9 mouse cellular contexts compared by ENCODE assay signal in genomic region chr11:116543110-116543509, GRCm38 (mm10). TPM values are rescaled to one million over a fixed set of nuclear protein-coding genes. Genes with fewer than 3 reads are reported as not detected.
DNase-seq lines count a peak whose midpoint lies in the region; ATAC-seq lines count a peak whose summit lies in the region.
"Had no signal": no experiment of that assay in that cellular context is flagged by ENCODE, and none has a peak within 500 bp of the region (broad histone marks: within the 10 kb centered on the region; RNA-seq: fewer than 3 reads in every experiment).

No protein-coding gene starts in this region.

- H3K27me3 ChIP-seq in hindbrain, embryonic 13.5 days, result no peaks in the 10 kb centered on the region
- H3K27me3 ChIP-seq in midbrain, embryonic 14.5 days (ENCODE audit: control insufficient read depth, insufficient read depth, low read length), result no peaks in the 10 kb centered on the region
- H3K27me3 ChIP-seq: neural tube, embryonic 12.5 days had no signal

- WGBS in hindbrain, embryonic 13.5 days, result 90% methylated on average over 4 of the region's 4 CpGs
- 83% methylated on average over 4 of the region's 4 CpGs for WGBS in midbrain, embryonic 14.5 days

- DNase-seq in heart, postnatal 10 days, result peak; percentile 42 to 69
- no peak for DNase-seq in heart, postnatal 25 days (ENCODE audit: low spot score)
- DNase-seq in urinary bladder, postnatal 14 days (ENCODE audit: low spot score), result peak; percentile 62
- no peak for DNase-seq in urinary bladder, adult 18-20 months (ENCODE audit: low spot score in 2 of 2)
- DNase-seq in midbrain, embryonic 14.5 days, result peak; percentile 74
- DNase-seq in gastrocnemius, postnatal 36 days, result no peak

- H3K9ac ChIP-seq in hindbrain, embryonic 13.5 days, result no peak overlapping the region
- H3K9ac ChIP-seq in midbrain, embryonic 14.5 days (replicated peaks; ENCODE audit: low read length), result no peak overlapping the region
- H3K9ac ChIP-seq: neural tube, embryonic 12.5 days had no signal

- H3K4me1 ChIP-seq in hindbrain, embryonic 13.5 days (replicated peaks), result 0 out of 2 replicates have a peak, but pooled peaks cover 9% of the 10 kb centered on the region
- no peaks in the 10 kb centered on the region for H3K4me1 ChIP-seq in midbrain, embryonic 14.5 days (ENCODE audit: control insufficient read depth, insufficient read depth, low read length)
- H3K4me1 ChIP-seq: neural tube, embryonic 12.5 days had no signal

- H3K36me3 ChIP-seq in hindbrain, embryonic 13.5 days, result peaks cover 98% of the 10 kb centered on the region
- H3K36me3 ChIP-seq in midbrain, embryonic 14.5 days (ENCODE audit: control insufficient read depth, insufficient read depth, low read length), result peaks cover 95% of the 10 kb centered on the region

- no peak overlapping the region for H3K27ac ChIP-seq in hindbrain, embryonic 13.5 days
- H3K27ac ChIP-seq in midbrain, embryonic 14.5 days (replicated peaks; ENCODE audit: low read depth, low read length), result no peak overlapping the region
- H3K27ac ChIP-seq: neural tube, embryonic 12.5 days had no signal

- no peak overlapping the region for H3K4me3 ChIP-seq in hindbrain, embryonic 13.5 days
- H3K4me3 ChIP-seq in midbrain, embryonic 14.5 days (replicated peaks; ENCODE audit: low read depth, low read length), result no peak overlapping the region
- H3K4me3 ChIP-seq: neural tube, embryonic 12.5 days had no signal

- 0 out of 2 replicates have a peak, but pooled peaks have one; percentile 23 for ATAC-seq in hindbrain, embryonic 13.5 days (ENCODE audit: low FRiP score)
- no peak; the same call in 1 of the 2 replicates for ATAC-seq in midbrain, embryonic 14.5 days (ENCODE audit: low FRiP score, low TSS enrichment)
- no peak for ATAC-seq in activated CD4-positive, CD25-positive, alpha-beta regulatory T cell, adult 4 months

- H3K9me3 ChIP-seq in hindbrain, embryonic 13.5 days, result no peaks in the 10 kb centered on the region
- no peaks in the 10 kb centered on the region for H3K9me3 ChIP-seq in midbrain, embryonic 14.5 days (ENCODE audit: control insufficient read depth, low read length)
- H3K9me3 ChIP-seq: neural tube, embryonic 12.5 days had no signal

- intact Hi-C loops in heart, postnatal 10 days (cut with DNase I), result no loop called here
- intact Hi-C loops in heart, postnatal 25 days (cut with DNase I), result no loop called here
- intact Hi-C loops in gastrocnemius, postnatal 36 days (cut with DNase I), result no loop called here

- no peak overlapping the region for H3K4me2 ChIP-seq in hindbrain, embryonic 13.5 days
- H3K4me2 ChIP-seq in midbrain, embryonic 14.5 days (ENCODE audit: low read length), result no peak overlapping the region
- H3K4me2 ChIP-seq: neural tube, embryonic 12.5 days had no signal

RNA-seq across cellular contexts. Expression of gene Sphk1, which starts 12.4 kb away (rescaled TPM):
- 1 to 10 TPM; 2.5 to 3.9 TPM for total RNA-seq in heart, postnatal 10 days (2021)
- 1 to 10 TPM; 1.4 to 1.9 TPM for total RNA-seq in heart, postnatal 25 days (2021)
- 3.1 and 3.3 TPM in 2 replicates for polyA plus RNA-seq in hindbrain, embryonic 13.5 days (2015; fragmentation: Nextera tagmentation; extraction: Ambion mirVana)
- polyA plus RNA-seq in midbrain, embryonic 14.5 days (2014; fragmentation: Nextera tagmentation; extraction: Ambion mirVana), result 5.4 and 6.0 TPM in 2 replicates
- total RNA-seq in gastrocnemius, postnatal 36 days (2021), result 1 to 10 TPM in 1 of 2 experiments, under 1 TPM in 1; 0.35 to 1.4 TPM
- not detected for polyA plus RNA-seq in activated CD4-positive, CD25-positive, alpha-beta regulatory T cell, adult 4 months (2017; shearing (Covaris generic))

RNA-seq across cellular contexts. Expression of gene Ube2o, which starts 38.1 kb away (rescaled TPM):
- total RNA-seq in heart, postnatal 10 days (2021), result 10 to 100 TPM; 28.5 to 33.7 TPM
- 10 to 100 TPM; 31.4 to 37.1 TPM for total RNA-seq in heart, postnatal 25 days (2021)
- 14.1 and 14.8 TPM in 2 replicates for polyA plus RNA-seq in hindbrain, embryonic 13.5 days (2015; fragmentation: Nextera tagmentation; extraction: Ambion mirVana)
- polyA plus RNA-seq in midbrain, embryonic 14.5 days (2014; fragmentation: Nextera tagmentation; extraction: Ambion mirVana), result 26.1 and 26.9 TPM in 2 replicates
- total RNA-seq in gastrocnemius, postnatal 36 days (2021), result 10 to 100 TPM; 18.4 to 20.4 TPM
- 1 to 10 TPM; 2.2 TPM for polyA plus RNA-seq in activated CD4-positive, CD25-positive, alpha-beta regulatory T cell, adult 4 months (2017; shearing (Covaris generic))

RNA-seq across cellular contexts. Expression of gene Aanat, which starts 43.1 kb away (rescaled TPM):
- not detected for total RNA-seq in heart, postnatal 10 days (2021)
- total RNA-seq in heart, postnatal 25 days (2021), result not detected
- polyA plus RNA-seq in hindbrain, embryonic 13.5 days (2015; fragmentation: Nextera tagmentation; extraction: Ambion mirVana), result 0.36 and 1.0 TPM in 2 replicates
- polyA plus RNA-seq in midbrain, embryonic 14.5 days (2014; fragmentation: Nextera tagmentation; extraction: Ambion mirVana), result 0.49 and 0.70 TPM in 2 replicates
- total RNA-seq in gastrocnemius, postnatal 36 days (2021), result not detected
- polyA plus RNA-seq in activated CD4-positive, CD25-positive, alpha-beta regulatory T cell, adult 4 months (2017; shearing (Covaris generic)), result not detected
- polyA plus RNA-seq: neural tube, embryonic 12.5 days had no signal

RNA-seq across cellular contexts. Expression of gene Prpsap1, which starts 49.1 kb away (rescaled TPM):
- total RNA-seq in heart, postnatal 10 days (2021), result 10 to 100 TPM; 45.3 to 45.8 TPM
- 10 to 100 TPM; 33.2 to 35.1 TPM for total RNA-seq in heart, postnatal 25 days (2021)
- polyA plus RNA-seq in hindbrain, embryonic 13.5 days (2015; fragmentation: Nextera tagmentation; extraction: Ambion mirVana), result 171 and 178 TPM in 2 replicates
- 171 and 174 TPM in 2 replicates for polyA plus RNA-seq in midbrain, embryonic 14.5 days (2014; fragmentation: Nextera tagmentation; extraction: Ambion mirVana)
- total RNA-seq in gastrocnemius, postnatal 36 days (2021), result 10 to 100 TPM; 12.6 to 14.1 TPM
- polyA plus RNA-seq in activated CD4-positive, CD25-positive, alpha-beta regulatory T cell, adult 4 months (2017; shearing (Covaris generic)), result 10 to 100 TPM; 47.3 to 60.5 TPM

Comparison
In these comparisons a context has a peak if more than half of its experiments do, and no peak if none do; other contexts are left out.
1. DNase-seq: peak in heart, postnatal 10 days (2 of 2), urinary bladder, postnatal 14 days (single experiment) and midbrain, embryonic 14.5 days (single experiment); none in heart, postnatal 25 days (single experiment), urinary bladder, adult 18-20 months (0 of 2) and gastrocnemius, postnatal 36 days (0 of 2).